Mouse (Mus musculus) testis, adult 2 months (tissue): ENCODE results near the gene Bad.
A peak's percentile ranks its signal among the peaks of the same experiment; 100 is the strongest.

Experiments
- CTCF ChIP-seq: fragments of 200-500 bp; IDR thresholded peaks from 2 replicates; pipeline ENCODE4 v1.5.1; 2012; ENCODE audit warnings: low read depth, mild to moderate bottlenecking, inconsistent platforms, low read length, moderate library complexity; ENCODE audit not compliant: control insufficient read depth, insufficient read depth, insufficient replicate concordance
- POLR2A ChIP-seq: fragments of 200-500 bp; IDR thresholded peaks from 2 replicates; pipeline ENCODE4 v1.6.1; 2012; ENCODE audit warnings: low read depth, mild to moderate bottlenecking, inconsistent platforms, low read length, moderate library complexity; ENCODE audit not compliant: control insufficient read depth

- TF ChIP-seq POLR2A (peak; percentile 51; the same call in 1 of the 2 replicates), CTCF (no peak)
Observed at GRCm38 (mm10) chr19:6996006-6996405, 54.3 kb downstream of the Bad start, which contains the start of the genes Nudt22 and Trpt1.
